Mouse (Mus musculus) right cerebral cortex, adult 2 months (tissue): ENCODE data around the gene Eml1.

Source experiments
- DNase-seq, 2 experiments: peaks; one replicate each; pipeline ENCODE4 v3.0.0; 2021 to 2022; ENCODE audit warnings: low spot score in 2 of 2

Gene Eml1

DNA sequence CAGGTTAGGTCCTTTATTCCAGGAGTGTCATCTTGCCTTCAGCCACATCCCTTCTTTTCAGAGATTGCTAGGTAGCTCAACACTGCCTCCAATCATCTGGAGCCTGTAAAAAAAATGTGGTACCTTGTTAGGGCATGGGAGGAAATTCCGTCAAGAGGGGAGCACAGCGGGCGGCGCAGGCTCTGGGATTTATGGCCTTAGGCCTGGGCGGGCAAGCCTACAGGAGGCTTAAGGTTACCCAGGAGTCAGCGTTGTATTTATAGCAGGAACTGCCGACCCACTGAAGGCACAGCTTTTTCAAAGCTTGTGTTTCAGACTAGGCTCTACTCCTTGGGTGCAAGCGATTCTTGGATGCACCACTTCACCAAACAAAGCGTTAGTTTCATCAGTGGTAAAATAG, 2.9 kb downstream of the Eml1 start:
- no peak for DNase-seq

DNA sequence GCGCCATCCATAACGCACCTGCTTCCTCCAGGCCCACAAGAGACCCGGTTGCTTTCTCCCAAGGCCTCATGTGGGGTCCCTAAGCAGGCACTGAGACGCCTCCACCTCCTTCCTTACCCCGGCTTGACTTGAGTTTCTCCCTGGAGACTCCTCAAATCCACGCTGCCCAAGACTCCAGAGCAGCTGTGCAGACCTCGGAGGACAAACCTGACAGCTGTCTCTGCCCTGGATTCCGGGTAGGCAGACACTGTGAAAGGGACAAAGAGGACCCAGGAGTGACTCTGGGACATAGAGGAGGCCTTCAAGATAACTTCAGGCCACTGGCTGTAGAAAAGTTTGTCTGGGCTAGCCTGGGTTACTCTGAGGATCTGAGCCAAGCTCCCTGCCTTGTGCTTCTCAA, 3.9 kb downstream of the Eml1 start:
- DNase-seq, result no peak

DNA sequence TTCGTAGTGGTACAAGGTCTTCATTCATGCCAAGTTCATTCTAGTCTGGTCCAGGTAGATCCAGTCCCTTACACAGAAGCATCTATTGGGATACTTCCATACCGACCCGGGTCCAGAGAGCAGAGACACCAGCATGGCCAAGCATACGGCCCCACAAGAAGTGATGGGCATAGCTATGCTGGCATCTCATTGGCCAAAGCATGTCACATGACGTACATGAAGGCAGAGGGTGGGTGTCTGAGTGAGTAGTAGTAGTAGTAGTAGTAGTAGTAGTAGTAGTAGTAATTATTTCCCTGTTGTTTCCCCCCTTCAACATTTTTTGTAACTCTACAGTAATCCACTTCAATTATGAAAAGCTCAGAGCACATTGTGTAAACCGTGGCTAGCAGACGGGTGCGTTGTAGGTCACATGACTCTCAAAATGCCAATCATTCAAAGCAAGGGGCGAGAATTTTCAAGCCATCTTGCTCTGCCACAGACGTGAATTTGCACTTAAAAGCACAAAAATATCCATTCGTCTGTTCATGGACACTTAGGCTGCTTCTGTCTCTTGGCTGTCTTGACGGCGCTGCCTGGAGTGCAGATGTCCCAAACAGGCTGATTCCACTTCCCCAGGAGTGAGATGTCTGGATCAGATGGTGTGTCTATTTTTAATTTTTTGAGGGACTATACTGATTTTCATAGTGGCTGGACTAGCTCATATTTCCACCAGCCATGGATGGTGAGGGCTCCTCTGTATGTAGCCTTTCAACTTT, 7.8 kb downstream of the Eml1 start:
- no peak for DNase-seq

DNA sequence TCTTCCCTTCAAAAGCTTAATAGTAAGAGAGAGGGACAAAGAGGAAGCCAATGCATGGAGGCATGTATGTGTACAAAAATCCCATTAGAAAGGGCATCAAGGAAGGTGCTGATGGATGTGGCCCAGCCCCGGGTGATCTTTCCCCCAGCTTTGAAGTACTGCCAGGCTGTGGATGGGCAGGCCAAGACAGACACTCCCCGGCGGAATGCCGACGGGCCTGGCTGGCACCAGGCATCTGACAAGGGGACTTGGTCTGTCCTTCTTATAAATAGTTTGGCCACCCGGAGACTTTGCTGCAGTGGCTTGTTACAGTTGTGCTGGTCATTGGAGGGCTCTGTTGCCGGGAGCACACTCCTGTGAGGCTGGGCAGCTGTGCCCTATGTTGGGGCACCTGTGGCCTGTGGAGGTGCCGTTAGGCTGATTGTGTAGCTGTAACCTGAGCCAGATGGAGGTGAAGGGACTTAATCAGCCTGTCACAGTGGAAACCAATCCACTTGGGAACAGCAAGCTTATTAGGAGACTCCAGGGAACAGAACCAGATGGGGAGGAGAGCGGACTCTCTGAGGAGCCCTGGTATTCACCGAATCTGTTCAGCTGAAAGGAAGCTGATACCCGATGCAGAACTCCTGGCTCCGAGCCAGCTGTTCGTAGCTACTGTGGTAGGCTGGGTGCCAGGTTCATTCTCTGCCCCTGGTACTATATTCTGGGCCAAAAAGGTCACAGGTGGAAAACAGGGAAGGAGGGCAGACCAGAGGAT, 15.9 kb downstream of the Eml1 start:
- no peak for DNase-seq

DNA sequence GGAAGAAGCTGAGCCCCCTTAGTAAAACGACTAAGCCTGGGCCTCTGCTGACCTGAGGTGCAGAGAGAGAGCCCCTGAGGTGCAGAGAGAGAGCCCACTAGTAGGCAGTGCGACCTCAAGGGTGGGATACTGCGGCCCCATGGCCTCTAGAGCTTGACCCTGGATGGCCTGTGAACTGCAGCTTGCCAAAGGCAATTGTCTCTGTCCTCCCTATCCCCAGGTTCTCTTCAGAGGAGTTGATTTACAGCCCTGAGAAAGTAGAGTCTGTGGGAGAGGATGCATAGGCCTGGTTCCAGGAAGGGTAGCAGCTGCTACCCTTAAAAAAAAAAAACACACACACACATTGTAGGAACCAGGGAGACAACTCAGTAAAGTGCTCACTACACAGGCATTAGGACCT, 19.0 kb downstream of the Eml1 start:
- no peak for DNase-seq

DNA sequence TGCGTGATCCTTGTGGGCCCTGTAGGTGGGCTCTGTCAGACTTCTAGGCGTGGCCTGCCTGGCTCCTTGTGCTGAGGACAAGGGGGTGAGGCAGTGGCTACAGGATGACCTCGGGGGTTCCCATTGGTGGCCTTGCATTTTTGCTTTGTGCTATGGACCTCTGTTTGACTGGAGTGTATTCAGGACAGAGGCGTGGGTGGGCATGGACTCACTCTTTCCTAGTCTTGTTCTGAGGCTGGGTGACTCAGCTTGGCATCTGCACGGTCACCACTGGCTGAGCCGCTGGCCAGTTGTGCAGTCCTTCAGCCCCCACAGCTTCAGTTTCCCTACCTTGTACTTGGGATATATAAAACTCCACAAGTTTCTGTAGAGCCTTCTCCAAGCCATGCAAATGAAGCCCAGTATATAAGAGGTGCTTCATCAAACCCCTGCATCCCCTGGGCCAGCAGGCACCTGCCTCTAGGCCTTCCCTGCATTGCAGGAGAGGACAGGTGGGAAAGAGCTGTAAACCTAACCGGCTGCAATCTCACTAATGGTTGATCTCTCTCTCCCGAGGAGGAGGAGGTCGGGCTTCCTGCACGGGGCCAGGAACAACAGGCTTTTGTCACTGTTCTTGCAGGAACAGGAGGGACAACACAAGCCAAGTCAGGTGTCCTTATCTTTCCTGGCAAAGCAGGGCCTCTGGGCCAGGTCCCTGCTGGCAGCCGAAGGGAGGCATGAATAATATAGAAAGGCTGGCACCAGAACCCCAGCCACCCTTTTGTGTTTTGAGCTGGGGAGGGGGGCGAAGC, 21.7 kb downstream of the Eml1 start:
- no peak for DNase-seq

DNA sequence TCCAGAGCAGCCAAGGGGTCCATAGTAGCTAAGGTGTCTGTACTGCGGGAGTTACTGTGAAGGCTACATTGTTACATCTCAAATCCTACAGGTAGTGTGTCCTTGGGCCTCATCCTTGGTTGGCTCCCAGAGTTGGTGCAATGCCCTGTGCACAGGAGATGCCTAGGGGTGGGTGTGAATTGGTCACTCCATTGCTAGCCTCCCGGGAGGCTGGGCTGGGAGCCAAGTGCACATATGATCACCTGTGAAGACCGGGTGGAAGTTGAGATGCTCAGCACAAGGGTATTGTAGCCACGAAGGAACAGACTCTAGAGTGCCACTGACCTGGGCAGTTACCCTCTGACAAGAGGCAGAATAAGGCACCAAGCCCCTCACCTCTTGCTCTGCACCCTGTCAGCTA, 22.3 kb downstream of the Eml1 start:
- no peak for DNase-seq

DNA sequence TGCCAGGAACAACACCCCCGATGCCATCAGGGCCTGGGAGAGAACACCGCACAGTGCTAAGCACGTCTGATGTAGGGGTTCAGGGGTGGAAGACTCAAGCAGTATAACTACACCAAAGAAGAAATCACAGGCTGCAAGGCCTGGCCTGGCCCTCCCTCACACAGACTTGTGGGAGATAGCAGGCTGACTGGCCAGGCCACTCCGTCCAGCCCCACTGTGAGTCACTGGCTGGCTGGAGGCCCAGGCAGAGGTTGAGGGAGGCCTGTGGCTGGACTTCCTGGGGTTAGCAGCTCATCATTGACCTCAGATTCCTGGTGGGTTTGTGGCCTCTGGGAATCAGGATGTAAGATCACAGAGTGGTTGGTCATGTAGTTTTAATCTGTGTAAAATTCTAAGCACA, 22.9 kb downstream of the Eml1 start:
- no peak for DNase-seq

DNA sequence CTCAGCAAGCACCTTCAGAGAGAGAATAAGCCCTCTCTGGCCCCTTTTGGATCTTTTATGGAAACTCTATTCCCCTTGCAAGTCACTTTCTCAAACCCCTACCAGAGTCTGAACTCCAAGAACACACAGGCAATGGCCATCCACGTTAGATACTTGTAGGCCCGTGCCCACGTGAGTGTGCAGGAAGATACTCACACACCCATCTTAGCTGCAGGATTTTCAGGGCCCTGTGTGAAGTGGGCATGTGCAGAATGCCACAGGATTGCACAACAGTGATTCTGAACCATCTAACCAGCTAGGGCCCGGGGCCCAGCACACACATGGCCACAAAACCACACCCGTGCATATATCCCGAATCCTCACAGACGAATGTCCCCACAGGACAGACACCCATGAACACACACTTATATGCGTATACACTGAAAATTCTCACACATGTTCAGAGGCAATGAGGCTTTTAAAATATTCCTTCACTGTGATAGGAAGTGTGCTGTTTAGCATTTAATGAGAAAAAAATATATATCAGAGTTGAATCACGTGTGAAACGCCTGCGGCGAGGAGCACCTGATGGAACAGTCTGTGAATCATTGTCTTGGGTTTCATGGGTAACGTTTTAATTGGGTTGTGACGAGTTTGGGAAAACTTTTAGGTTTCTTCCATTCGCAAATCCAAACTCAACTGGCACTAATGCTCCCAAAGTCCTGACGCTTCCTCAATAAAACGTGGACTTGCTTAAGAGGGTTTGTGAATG, 24.0 kb downstream of the Eml1 start:
- DNase-seq, result peak; percentile 30 to 40

DNA sequence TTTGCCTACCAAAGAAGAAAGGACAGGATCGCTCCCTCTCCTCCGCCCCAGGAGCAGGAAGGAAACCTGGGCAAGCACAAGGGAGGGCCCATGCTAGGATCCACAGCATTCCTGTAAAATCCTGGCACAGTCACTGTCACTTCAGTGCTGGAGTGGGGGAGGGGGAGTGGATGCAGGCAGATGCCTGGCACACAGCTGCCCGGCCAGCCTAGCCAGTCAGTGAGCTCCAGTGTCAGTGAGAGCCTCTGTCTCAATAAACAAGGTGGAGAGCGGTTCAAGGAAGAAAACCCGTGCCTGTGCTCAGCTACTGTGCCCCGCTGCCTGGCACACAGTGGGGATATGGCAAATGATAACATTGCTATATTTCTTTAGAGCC, 24.5 kb downstream of the Eml1 start:
- DNase-seq, result no peak

DNA sequence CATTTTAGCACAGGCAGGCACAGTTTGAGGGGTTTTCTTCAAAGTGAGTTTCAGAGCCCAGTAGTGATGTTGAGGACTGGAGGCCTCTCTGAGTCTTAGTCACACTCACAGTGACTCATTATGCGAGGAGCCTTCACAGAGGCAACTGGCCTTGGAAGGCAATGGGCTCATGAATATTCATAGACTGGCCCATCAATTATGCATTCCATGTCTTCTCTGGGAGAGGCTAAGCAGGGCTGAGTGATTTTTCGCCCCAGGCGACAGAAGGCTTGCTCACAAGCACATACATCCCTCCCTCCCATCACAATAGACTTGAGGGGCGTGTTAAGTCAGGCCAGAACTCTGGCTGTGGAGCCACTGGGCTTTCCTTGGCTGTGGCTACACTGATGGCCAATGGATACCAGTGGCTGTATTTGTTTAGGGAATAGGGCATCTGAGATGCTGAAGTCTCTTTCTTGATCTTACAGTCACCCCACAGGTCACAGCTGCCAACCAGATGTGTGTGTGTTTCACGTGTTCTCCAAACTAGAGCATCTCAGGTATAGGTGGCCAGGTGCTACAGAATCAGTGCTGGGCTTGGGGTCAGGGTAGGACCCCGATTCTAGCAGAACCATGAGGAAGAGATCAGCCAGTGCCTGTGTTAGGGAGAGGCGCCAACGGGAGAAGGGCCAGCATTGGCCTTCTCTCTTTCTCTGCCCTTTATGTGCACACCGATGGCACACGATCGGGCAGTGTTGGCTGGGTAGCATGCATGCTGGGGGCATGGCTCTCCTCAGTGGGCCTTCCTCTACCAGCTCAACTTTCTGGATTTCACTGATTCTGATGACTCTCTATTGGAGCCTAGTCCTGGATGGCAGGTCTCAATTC, 25.6 kb downstream of the Eml1 start:
- DNase-seq, result peak; percentile 65 to 74

DNA sequence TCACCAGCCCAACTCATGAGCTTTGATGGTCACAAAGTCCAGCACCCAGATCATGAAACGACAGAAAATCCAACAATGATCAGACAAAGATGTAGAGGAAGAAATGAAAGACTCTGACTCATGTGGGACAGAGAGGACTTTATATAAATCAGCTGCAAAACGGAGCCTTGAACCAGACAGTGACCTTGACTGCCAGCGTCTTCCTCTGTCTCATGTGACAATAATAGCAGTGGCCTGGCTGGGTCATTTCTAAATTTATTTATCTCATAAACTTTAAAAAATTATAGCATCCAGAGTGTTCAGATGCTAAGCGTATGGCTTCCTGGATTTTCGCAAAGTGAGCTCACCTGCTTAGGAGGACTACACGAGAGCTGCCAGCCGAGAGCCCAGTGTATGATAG, 27.9 kb downstream of the Eml1 start:
- no peak for DNase-seq

DNA sequence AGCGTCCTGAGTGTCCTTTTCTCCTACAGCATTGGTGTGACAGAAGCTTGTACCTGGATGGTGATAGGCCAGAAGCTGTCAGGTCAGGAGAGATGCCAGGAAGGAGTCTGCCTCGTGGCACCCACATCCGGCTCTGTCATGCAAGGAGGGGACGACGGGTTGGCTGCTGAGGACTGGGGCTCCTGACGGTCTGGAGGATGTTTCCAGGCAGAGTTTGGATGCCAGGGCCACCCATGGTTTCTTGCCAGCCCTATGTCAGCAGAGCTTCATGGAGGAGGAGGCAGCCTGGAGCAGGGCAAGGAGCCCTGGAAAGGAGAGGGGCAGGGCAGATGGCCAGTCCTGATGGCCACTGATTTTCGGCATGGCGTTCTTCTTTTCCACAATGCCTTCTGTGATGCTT, 28.4 kb downstream of the Eml1 start:
- DNase-seq, result no peak

DNA sequence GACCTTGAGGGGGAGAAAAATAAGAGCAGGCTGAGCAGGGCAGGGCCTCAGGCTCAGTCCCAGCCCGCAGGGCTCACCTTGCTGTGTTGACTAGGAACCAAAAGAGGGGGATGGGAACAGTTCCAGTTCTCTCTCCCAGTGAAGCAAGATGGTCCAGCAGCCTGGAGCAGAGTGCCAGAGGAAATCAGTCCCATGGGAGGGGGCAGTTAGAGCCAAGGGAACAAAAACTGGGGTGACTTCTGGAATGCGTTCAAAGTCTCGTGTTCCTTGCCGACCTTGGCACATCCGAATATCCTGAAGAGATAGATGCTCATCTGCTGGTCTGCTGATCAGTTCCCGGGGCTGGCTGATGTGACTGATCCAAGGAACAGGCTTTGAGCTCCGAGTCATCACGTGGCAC, 30.2 kb downstream of the Eml1 start:
- no peak for DNase-seq

DNA sequence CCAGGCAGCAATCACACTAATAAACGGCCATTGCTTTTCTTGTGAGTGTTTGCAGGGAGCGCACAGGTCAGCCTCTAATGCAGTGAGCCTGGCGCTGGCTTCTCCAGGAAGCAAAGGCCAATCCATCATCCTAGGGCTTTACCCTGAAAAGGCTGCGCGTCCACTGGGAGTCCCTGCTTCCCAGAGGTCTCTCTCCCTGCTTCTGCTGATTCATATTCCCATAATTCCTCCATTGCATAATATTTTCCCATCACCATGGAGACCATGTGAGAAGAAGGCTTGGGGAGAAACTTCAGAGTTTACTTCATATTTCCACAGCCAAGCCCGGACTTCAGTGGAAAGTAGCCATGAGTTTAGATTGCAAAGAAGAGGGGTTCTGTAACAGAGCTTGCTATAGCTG, 33.2 kb downstream of the Eml1 start:
- DNase-seq, result peak; percentile 29 to 43

DNA sequence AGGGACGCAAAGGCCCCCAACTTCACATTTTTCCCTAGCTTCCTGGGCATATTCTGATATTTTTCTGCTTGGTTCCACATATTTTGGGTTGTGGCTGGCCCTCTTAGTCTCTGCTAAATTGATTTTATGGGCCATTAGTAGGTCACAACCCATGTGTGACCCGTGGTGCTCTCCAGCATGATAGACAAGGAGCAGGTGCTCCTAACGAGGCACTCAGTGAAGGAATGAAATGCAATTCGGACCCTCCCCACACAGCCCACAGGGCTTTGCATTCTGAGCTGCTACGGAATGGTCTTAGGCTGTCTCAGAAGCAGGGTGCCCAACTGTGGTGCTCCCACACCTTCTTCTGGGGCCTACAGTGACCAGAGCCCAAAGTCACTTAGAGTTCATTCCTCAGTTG, 38.3 kb downstream of the Eml1 start:
- no peak for DNase-seq

DNA sequence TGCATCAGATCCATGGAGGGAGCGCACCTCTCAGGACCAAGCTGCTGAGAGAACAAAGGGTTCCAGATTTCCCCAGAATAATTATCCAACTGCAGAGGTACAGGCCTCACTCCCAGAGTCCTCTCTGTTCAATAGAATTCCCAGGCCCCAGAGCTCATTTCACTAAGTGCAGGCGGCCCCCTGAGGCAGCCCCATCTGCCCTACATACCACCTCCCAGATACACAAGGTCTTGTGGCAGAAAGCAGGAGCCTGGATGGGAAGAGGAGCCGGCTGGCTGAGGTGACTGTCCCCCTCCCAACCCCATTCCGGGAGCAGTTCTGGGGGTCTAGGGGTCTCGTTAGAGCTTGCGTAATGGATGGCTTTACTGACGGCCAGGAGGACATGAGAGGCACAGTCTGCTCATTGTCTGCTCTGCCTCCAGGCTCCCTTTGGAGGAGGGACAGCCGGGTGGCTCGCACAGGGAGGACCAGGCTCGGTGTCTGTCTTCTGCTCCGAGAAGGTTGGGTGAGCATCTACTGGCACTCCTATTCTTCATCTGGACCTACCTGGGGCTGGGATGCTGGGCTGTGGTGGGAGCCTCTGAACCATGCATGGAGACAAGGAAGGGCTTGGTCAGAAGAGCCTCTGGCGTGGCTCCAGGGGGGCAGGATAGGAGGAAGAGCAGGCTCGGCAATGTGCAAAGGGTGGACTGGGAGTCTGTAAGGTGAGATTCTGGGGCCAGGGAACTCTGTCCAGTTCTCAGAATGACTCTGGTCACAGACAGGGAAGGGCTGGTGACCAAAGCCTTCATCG, 39.9 kb downstream of the Eml1 start:
- DNase-seq, result no peak

DNA sequence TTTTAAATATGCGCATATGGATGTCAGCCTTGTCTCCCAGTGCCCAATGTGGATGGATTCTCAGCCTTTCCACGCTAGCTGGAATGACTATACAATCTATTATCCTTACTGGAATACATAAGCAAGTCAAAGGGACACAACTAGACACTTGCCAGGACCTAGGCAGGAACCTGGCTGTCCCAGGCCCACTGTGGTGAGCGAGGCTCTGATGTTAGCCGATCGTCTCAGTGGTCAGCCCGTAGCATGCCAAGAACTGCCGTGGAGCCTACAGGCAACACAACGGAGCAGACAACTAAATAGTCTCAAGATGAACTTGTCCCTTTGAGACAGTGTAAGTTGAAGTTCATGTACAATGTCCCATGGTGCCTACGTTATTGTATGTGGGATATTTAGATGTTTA, 44.2 kb downstream of the Eml1 start:
- DNase-seq, result no peak

DNA sequence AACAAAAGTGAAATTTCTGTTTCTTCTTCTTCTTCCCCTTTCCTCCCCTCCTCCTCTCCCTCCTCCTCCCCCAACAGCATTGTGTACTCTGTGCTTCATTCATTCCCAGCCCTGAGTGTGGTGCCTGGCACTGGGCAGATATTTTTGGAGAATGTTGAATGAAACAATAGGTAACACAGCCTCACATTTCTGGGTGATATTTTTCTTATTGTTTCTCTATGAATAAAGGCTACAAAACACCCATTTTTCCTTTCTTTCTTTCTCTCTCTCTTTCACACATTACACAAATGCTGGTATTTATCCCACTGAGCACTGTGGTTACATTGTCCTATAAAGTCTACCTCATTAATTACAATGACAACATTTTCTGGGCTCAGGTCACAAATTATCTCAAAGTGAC, 48.8 kb downstream of the Eml1 start:
- no peak for DNase-seq

DNA sequence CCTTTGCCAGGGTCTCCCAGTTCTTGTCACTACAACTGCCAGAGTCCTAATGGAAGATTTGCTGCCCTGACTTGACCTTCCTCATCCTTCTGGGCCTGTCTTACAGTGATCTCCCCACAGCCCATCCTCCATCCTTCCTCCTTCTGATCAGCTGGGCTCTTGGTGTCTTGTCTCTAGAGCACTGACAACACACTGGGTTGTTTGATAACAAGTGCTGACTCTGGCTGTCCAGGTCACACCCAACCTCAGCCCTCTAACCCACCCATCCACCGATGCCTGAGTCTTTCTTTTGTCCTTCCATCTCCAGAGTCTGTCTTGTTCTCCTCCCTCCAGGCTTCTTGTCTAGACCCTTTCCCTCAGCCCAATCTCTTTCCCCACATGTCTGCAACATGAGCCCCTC, 50.7 kb downstream of the Eml1 start:
- no peak for DNase-seq
